Mouse (Mus musculus): Measurements from ENCODE around the gene Odf2l.

Odf2l gene

GRCm38 (mm10) chr3:145142925-145143324 is 24.5 kb downstream of the Odf2l start:
- no peak for DNase-seq

GRCm38 (mm10) chr3:145143856-145144255 is 25.5 kb downstream of the Odf2l start:
- DNase-seq: no peak

GRCm38 (mm10) chr3:145146871-145147270 is 28.5 kb downstream of the Odf2l start:
- DNase-seq: no peak

DNA sequence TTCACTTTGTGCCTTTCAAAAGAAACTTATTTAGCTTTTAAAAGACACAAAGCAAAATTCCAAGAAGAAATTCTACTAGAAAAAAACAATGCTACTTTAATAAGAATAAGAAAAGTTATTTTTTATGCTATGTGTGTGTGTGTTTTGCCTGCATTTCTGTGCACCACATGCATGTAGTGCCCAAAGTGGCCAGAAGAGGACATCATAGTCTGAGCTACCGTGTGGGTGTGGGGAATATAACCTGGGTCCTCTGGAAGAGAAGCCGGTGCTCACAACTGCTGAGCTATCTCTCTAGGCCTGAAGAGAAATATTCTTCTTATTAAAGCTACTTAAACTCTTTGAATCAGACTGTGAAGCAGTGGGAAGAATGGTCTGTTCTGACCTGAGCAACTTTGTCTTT is 29.1 kb downstream of the Odf2l start:
- no peak for DNase-seq

DNA sequence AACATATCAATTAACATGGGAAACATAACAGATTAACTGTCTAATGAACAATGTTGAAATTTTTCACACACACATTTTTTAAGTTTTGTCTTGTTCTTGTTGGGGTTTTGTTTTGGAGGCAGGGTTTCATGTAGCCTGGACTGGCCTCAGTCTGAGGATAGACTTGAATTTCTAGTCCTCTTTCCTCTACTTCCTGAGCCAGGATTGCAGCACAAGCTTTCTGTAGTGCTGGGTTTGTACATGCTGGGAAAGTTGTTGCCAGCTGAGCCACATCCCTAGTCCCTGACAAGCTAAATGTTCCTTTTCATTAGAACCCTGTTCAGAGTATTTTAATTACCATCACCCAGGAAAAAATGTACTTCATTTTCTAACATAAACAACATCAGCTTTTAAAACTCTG is 29.6 kb downstream of the Odf2l start:
- DNase-seq: no peak

- DNase-seq: no peak
Measured at GRCm38 (mm10) chr3:145151092-145151491, 32.7 kb downstream of the Odf2l start.

- DNase-seq: no peak
Measured at GRCm38 (mm10) chr3:145151933-145152332, 33.5 kb downstream of the Odf2l start.

- no peak for DNase-seq
Measured at GRCm38 (mm10) chr3:145156883-145157282, 38.5 kb downstream of the Odf2l start.

- no peak for DNase-seq
Measured at GRCm38 (mm10) chr3:145158441-145158840, 40.1 kb downstream of the Odf2l start.

DNA sequence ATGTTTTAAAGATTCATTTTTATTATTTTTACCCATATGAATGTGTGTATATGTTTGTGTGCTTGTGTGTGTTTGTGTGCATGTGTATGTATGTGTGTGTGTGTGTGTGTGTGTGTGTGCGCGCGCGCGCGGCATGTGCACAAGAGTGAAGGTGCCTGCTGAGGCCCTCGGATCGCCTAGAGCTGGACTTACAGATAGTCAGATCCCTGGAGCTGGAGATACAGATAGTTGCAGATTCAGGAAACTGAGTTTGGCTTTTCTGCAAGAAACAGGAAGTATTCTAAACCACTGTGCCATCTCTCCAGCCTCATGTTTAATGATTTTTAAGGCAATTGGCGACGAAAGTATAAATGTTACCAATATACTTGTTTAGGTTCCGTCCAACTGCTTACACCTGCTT is 48.4 kb downstream of the Odf2l start:
- DNase-seq: no peak

DNA sequence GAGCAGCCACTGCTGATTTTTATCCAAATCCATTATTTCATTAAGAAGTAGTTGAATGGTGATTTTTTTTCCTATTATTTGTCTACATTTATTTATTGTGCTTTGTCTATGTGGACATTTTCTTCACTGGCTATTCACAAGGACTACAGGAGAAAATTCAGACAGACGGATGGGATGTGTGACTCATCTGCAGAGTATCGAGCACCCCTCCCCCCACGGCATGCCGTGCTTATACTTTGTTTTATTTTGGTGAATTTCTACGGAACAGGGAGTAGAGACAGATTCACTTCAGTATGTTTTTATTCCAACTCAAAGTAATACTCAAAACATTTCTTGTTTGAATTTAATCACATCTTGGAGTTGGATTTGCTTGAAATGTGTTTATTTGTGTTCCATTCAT is 49.4 kb downstream of the Odf2l start:
- DNase-seq: no peak

DNA sequence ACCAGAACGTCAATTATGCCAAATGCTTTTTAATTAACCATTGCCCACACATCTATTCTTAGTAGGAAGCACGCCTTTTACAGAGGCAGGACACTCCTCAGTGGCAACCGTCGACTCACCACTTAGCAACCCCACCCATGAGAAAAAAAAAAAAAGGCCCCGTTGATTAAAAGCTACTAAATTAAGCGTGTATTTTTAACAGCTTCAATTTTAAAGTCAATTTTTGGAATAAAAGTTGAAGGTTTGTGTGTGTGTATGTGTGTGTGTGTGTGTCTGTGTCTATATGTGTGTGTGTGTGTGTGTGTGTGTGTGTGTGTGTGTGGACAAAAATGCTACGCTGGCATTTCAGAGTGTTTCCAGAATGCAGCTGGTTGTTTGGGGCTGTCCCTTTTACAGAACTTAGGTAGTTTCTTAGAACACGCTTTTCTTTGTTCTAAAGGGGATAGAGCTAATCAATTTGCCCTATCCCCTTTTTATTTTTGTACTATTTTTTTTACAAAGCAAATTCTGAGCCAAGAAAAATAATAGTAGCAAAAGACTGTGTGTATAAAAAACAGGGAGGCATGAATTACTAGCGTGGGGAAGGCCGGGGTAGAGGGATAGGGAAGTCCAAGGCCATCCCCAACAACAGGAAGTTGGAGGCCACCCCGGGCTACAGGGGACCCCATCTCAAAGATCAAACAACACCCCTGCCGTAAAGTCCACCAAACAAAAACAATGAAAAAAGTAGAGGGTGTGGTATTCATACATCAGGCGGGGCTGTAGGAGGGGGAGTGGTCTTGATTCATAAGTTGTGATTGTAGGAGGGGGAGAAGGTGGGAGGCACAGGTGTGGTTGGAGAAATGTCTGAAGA is 50.7 kb downstream of the Odf2l start:
- no peak for DNase-seq

DNA sequence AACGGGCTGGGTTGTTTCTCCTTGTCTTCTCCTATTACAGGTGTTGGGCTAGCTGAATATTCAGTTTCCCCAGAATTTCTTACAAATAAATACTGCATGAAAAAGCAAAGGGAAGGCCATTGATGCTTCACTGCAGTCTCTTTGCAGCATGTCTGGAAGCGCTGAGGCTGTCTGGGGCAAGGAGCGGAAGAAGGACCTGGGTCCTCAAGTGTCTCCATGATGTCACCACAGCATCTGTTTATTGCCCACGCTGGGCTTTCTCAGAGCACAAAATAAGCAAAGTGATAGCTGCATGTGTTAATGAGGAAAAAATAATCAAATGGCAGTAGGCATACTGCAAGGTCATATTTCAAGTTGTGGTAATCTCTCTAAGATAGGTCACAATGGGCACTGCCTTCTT is 51.6 kb downstream of the Odf2l start:
- DNase-seq: no peak

GRCm38 (mm10) chr3:145170604-145171389 is 52.4 kb downstream of the Odf2l start:
- no peak for DNase-seq

DNA sequence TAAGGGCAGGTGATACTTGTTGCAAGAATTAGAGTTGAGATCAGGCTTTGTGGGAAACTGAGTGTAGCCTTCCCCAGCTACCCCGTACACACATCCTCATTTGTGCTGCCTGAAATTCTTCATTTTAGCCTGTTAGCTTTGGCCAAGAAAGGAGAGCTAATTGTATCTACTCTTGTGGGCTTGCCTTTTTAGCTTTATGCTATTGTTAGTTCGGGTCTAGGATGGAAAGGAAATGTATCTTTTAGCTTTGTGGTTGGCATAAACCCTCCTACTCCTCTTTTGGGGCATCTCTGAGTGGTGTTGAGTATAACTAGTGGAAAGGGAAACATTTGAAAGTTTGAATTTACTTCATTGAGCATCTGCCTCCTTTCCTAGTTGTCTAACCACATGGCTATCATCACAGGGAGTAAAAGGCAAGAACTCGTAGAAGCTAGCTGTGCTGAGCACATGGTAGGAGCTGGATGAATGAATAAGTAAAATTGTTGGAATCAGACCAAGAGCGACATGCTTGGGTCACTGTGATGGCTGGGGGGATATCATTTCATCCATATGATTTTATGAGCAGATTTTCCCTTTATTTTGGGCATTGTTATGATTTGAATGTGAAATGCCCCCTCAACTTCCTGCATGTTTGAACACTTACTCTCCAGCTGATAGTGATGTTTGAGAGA is 53.1 kb downstream of the Odf2l start:
- no peak for DNase-seq

DNA sequence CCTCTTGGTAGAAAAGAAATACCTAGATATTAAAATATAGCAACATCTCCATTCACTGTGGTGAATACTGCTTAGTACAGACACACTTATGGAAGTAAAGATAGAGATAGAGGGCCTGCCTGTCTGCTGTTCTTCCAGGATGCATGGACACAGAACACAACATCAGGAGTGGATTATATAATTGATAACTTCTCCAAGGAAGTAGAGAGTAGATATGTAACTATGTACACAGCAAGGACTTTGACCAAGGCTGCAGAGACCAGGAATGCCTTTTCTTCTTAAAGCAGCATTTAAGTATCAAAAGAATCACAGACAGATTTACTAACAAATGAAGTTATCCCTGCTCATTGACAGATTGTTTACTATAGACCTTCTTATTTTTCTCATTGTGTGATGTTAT is 66.3 kb downstream of the Odf2l start:
- no peak for DNase-seq

- no peak for DNase-seq
Measured at GRCm38 (mm10) chr3:145191972-145192371, 73.6 kb downstream of the Odf2l start.

GRCm38 (mm10) chr3:145195240-145195923 is 77.0 kb downstream of the Odf2l start:
- no peak for DNase-seq

DNA sequence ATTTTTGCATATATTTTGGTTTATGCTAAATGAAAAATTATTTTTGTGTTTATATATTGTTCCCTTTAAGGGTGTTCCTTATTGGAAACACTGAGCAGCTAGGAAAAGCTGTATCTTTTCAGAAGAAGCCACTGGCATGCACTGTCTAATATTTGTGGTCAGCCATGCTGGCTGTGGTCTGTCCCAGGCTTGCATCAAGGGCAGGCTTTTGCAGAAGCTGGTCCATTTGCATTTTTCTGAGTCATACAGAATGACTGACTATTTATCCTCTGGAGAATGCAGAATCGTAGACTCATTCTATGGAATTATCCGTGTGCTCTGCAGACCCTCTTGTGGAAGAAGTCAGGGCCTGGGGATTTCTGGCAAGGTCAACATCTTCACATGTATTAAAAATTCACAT is 79.7 kb downstream of the Odf2l start:
- DNase-seq: no peak

Data from kidney, adult 11 months (tissue).